ENCODE assay signal across 27 mouse cellular contexts in genomic region chr15:15873461-15873860, GRCm38 (mm10).
"Had no signal": no experiment of that assay in that cellular context is flagged by ENCODE, and none has a peak within 500 bp of the region (broad histone marks: within the 10 kb centered on the region; RNA-seq: fewer than 3 reads in every experiment).

No protein-coding gene starts in this region.

- H3K9me3 ChIP-seq: embryonic facial prominence, embryonic 10.5 days; embryonic facial prominence, embryonic 12.5 days; embryonic facial prominence, embryonic 13.5 days; embryonic facial prominence, embryonic 15.5 days; forebrain, embryonic 10.5 days; forebrain, embryonic 12.5 days; forebrain, embryonic 13.5 days; forebrain, embryonic 15.5 days; heart, embryonic 10.5 days had no signal

- H3K9ac ChIP-seq: embryonic facial prominence, embryonic 12.5 days; embryonic facial prominence, embryonic 13.5 days; embryonic facial prominence, embryonic 15.5 days; forebrain, embryonic 12.5 days; forebrain, embryonic 13.5 days; forebrain, embryonic 15.5 days; forebrain, postnatal 0 days had no signal

- H3K27ac ChIP-seq: embryonic facial prominence, embryonic 10.5 days; embryonic facial prominence, embryonic 12.5 days; embryonic facial prominence, embryonic 13.5 days; embryonic facial prominence, embryonic 15.5 days; forebrain, embryonic 10.5 days; forebrain, embryonic 12.5 days; forebrain, embryonic 13.5 days; forebrain, embryonic 15.5 days; gastrocnemius, adult 2 months; heart, adult 2 months; heart, embryonic 10.5 days had no signal

- H3K4me2 ChIP-seq: embryonic facial prominence, embryonic 12.5 days; embryonic facial prominence, embryonic 13.5 days; embryonic facial prominence, embryonic 15.5 days; forebrain, embryonic 12.5 days; forebrain, embryonic 13.5 days; forebrain, embryonic 15.5 days had no signal

- H3K27me3 ChIP-seq: embryonic facial prominence, embryonic 12.5 days; embryonic facial prominence, embryonic 13.5 days; embryonic facial prominence, embryonic 15.5 days; forebrain, embryonic 12.5 days; forebrain, embryonic 13.5 days; forebrain, embryonic 15.5 days had no signal

- ATAC-seq: forebrain, embryonic 13.5 days; forebrain, embryonic 14.5 days; forebrain, embryonic 15.5 days; forebrain, embryonic 16.5 days; forebrain, postnatal 0 days had no signal

- H3K4me3 ChIP-seq: embryonic facial prominence, embryonic 10.5 days; embryonic facial prominence, embryonic 12.5 days; embryonic facial prominence, embryonic 13.5 days; embryonic facial prominence, embryonic 15.5 days; erythroblast, embryonic 14.5 days; forebrain, embryonic 10.5 days; forebrain, embryonic 12.5 days; forebrain, embryonic 13.5 days; forebrain, embryonic 15.5 days; gastrocnemius, adult 2 months; heart, adult 2 months; heart, embryonic 10.5 days had no signal

- H3K4me1 ChIP-seq: embryonic facial prominence, embryonic 10.5 days; embryonic facial prominence, embryonic 12.5 days; embryonic facial prominence, embryonic 13.5 days; embryonic facial prominence, embryonic 15.5 days; forebrain, embryonic 10.5 days; forebrain, embryonic 12.5 days; forebrain, embryonic 13.5 days; forebrain, embryonic 15.5 days; heart, embryonic 10.5 days had no signal

- H3K36me3 ChIP-seq: embryonic facial prominence, embryonic 10.5 days; embryonic facial prominence, embryonic 12.5 days; embryonic facial prominence, embryonic 13.5 days; embryonic facial prominence, embryonic 15.5 days; forebrain, embryonic 10.5 days; forebrain, embryonic 12.5 days; forebrain, embryonic 15.5 days; heart, embryonic 10.5 days had no signal

- DNase-seq: cerebellum, adult 9-11 months; cerebellum, postnatal 10 days; cerebellum, postnatal 14 days; cerebellum, postnatal 25 days; cerebellum, postnatal 36 days; embryo, embryonic 11 days; forebrain, postnatal 0 days; gastrocnemius, adult 2 months; gastrocnemius, postnatal 10 days; gastrocnemius, postnatal 14 days; gastrocnemius, postnatal 25 days; gastrocnemius, postnatal 36 days; heart, adult 11 months; heart, adult 18-20 months; heart, adult 2 months had no signal
